8 mouse cellular contexts compared by ENCODE assay signal in the genomic region with DNA sequence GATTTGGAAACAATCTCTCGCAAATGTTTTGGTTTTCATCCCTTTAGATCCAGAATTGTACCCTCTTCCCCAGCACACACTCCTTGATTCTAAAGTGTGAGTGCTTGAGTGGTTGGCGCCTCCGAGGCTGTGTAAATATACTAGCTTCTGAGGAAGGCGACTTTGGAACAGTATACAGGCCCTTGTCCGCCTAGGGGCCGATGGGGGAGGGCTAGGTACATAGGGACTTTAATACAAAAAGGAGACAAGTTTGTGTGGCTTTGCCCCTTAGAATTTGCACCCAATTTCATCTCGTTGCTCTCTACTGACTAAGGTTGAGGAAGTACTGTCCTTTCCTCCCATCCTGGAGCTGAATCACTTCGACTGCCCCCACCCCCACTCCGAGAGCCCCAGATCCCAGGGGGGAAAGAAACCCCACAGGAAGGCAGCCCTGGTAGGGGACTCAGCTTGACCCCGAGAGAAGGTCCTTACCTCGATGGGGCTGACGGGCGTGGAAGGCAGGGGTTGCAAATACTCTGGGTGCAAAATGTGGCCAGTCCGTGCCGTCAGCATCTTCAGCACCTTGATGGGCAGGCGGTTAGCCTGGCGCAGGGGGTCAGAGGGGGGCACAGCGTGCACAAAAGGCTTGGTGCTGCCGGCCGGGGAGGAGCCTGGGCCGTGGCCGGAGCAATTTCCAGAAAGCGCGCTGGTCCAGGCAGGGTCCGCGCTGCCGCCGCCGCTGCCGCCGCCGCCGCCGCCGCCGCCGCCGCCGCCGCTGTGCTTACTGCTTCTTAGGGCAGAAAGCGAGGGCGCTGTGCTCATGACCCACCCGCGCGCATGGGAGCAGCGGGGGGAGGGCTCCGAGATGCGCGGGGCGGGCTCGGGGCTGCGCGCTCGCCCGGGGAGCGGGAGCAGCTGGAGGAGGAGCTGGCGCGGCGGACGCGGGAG. TPM values are rescaled to one million over a fixed set of nuclear protein-coding genes. Genes with fewer than 3 reads are reported as not detected.
DNase-seq lines count a peak whose midpoint lies in the region; ATAC-seq and TF ChIP-seq lines count a peak whose summit lies in the region.

No protein-coding gene starts in this region.

- H3K9me3 ChIP-seq in lung, postnatal 0 days (ENCODE audit: low read length), result no peaks in the 10 kb centered on the region
- H3K9me3 ChIP-seq in stomach, embryonic 14.5 days (ENCODE audit: control insufficient read depth, low read depth, low read length), result no peaks in the 10 kb centered on the region

- no peaks in the 10 kb centered on the region for H3K36me3 ChIP-seq in heart, adult 2 months (ENCODE audit: control insufficient read depth, insufficient read depth, low read length)
- no peaks in the 10 kb centered on the region for H3K36me3 ChIP-seq in lung, postnatal 0 days (ENCODE audit: insufficient read depth, low read length)
- H3K36me3 ChIP-seq in stomach, embryonic 14.5 days (ENCODE audit: control insufficient read depth, insufficient read depth, low read length), result peaks cover 20% of the 10 kb centered on the region

- DNase-seq in layer of hippocampus, postnatal 10 days (ENCODE audit: low spot score in 2 of 2), result peak; percentile 23 to 31
- no peak for DNase-seq in layer of hippocampus, adult 9-10 months (ENCODE audit: low spot score)
- DNase-seq in adrenal gland, postnatal 10 days, result peak; percentile 73
- DNase-seq in heart, adult 2 months, result peak in 1 of 2 experiments; percentile 29
- DNase-seq in kidney, adult 9 months, result peak; percentile 41
- peak; percentile 81 for DNase-seq in lung, postnatal 0 days (ENCODE audit: low spot score)

- H3K4me3 ChIP-seq in heart, adult 2 months, result peak overlapping the region; percentile 88
- H3K4me3 ChIP-seq in lung, postnatal 0 days (ENCODE audit: low read depth, low read length), result peak overlapping the region; percentile 89
- H3K4me3 ChIP-seq in stomach, embryonic 14.5 days (ENCODE audit: low read depth, low read length), result peak overlapping the region; percentile 97

- peak overlapping the region; percentile 73 for H3K9ac ChIP-seq in heart, adult 2 months (ENCODE audit: low read depth, low read length)
- H3K9ac ChIP-seq in lung, postnatal 0 days (replicated peaks; ENCODE audit: low read depth), result peak overlapping the region; percentile 91
- peak overlapping the region; percentile 99 for H3K9ac ChIP-seq in stomach, embryonic 14.5 days (replicated peaks; ENCODE audit: low read depth, low read length)

- peak; percentile 25 for ATAC-seq in lung, postnatal 0 days
- ATAC-seq in stomach, embryonic 14.5 days (ENCODE audit: insufficient number of reproducible peaks, insufficient read depth, low FRiP score, low read depth), result peak; percentile 1; the same call in 1 of the 2 replicates
- no peak for ATAC-seq in megakaryocyte-erythroid progenitor cell, adult 5-6 weeks (replicated peaks; ENCODE audit: low FRiP score, low TSS enrichment, poor library complexity, severe bottlenecking)

- no peak for TF ChIP-seq POLR2A in heart, adult 2 months (IDR thresholded peaks at IDR 0.05; ENCODE audit: insufficient read depth, low read depth, low read length)

- H3K4me1 ChIP-seq in heart, adult 2 months (ENCODE audit: control insufficient read depth, insufficient read depth, low read length), result no peaks in the 10 kb centered on the region; the same call in 1 of the 2 replicates
- peaks cover 14% of the 10 kb centered on the region for H3K4me1 ChIP-seq in lung, postnatal 0 days (ENCODE audit: insufficient read depth, low read depth, low read length)
- peaks cover 12% of the 10 kb centered on the region; the same call in 1 of the 2 replicates for H3K4me1 ChIP-seq in stomach, embryonic 14.5 days (ENCODE audit: control insufficient read depth, insufficient read depth, low read length)

- WGBS in heart, adult 2 months, result under 1% methylated on average over 61 of the region's 61 CpGs
- under 1% methylated on average over 32 of the region's 61 CpGs for WGBS in lung, postnatal 0 days
- WGBS in stomach, embryonic 14.5 days, result under 1% methylated on average over 61 of the region's 61 CpGs

- H3K27me3 ChIP-seq in heart, adult 2 months (ENCODE audit: control insufficient read depth, insufficient read depth, low read length), result peaks cover 13% of the 10 kb centered on the region
- H3K27me3 ChIP-seq in lung, postnatal 0 days (replicated peaks; ENCODE audit: insufficient read depth, low read length), result no peaks in the 10 kb centered on the region
- no peaks in the 10 kb centered on the region for H3K27me3 ChIP-seq in stomach, embryonic 14.5 days (ENCODE audit: control insufficient read depth, insufficient read depth, low read length)

- no peak for TF ChIP-seq EP300 in heart, adult 2 months (IDR thresholded peaks at IDR 0.05; ENCODE audit: insufficient read depth, low read depth, low read length)
- peak; percentile 45 for TF ChIP-seq EP300 in lung, postnatal 0 days (IDR thresholded peaks at IDR 0.05)

- no peak for TF ChIP-seq CTCF in heart, adult 2 months (IDR thresholded peaks at IDR 0.05)
- peak; percentile 29 for TF ChIP-seq CTCF in lung, postnatal 0 days (IDR thresholded peaks at IDR 0.05)

- H3K79me2 ChIP-seq in heart, adult 2 months (replicated peaks; ENCODE audit: control insufficient read depth, insufficient read depth, low read length), result no peaks in the 10 kb centered on the region

- H3K27ac ChIP-seq in heart, adult 2 months, result peak overlapping the region; percentile 92
- peak overlapping the region; percentile 98 for H3K27ac ChIP-seq in lung, postnatal 0 days (ENCODE audit: low read length)
- H3K27ac ChIP-seq in stomach, embryonic 14.5 days (ENCODE audit: low read length), result peak overlapping the region; percentile 100

- intact Hi-C loops in heart, adult 2 months (cut with DNase I), result loop anchor here (1.0 to 10.0 kb wide), 8 partner anchors 50 to 1418 kb away; no protein-coding TSS in a partner anchor

- H3K4me2 ChIP-seq in lung, postnatal 0 days (replicated peaks; ENCODE audit: low read depth, low read length), result peak overlapping the region; percentile 88
- H3K4me2 ChIP-seq in stomach, embryonic 14.5 days (replicated peaks; ENCODE audit: low read depth, low read length), result peak overlapping the region; percentile 91

RNA-seq across cellular contexts. Expression of gene Zfp503, which starts 2.4 kb away (rescaled TPM):
- total RNA-seq in layer of hippocampus, postnatal 10 days (2021), result 1 to 10 TPM; 3.0 TPM
- 10 to 100 TPM; 17.9 to 25.1 TPM for total RNA-seq in adrenal gland, postnatal 10 days (2021)
- total RNA-seq in heart, adult 2 months (2021), result 1 to 10 TPM; 1.4 to 1.5 TPM
- polyA plus RNA-seq in heart, adult 2 months (2012; rRNA removed), result 0.88 and 1.5 TPM in 2 replicates
- 16.7 and 18.6 TPM in 2 replicates for polyA plus RNA-seq in lung, postnatal 0 days (2015; fragmentation: Nextera tagmentation; extraction: Ambion mirVana)
- polyA plus RNA-seq in stomach, embryonic 14.5 days (2014; fragmentation: Nextera tagmentation; extraction: Ambion mirVana), result 15.2 and 17.0 TPM in 2 replicates
- total RNA-seq in megakaryocyte-erythroid progenitor cell, adult 5-6 weeks (2014; fragmentation: Nextera tagmentation), result not detected in 2 replicates
- not detected in 2 replicates for total RNA-seq in megakaryocyte-erythroid progenitor cell, adult 5-6 weeks (2017)

RNA-seq across cellular contexts. Expression of gene Lrmda, which starts 32.5 kb away (rescaled TPM):
- total RNA-seq in layer of hippocampus, postnatal 10 days (2021), result under 1 TPM; 0.57 to 0.62 TPM
- total RNA-seq in adrenal gland, postnatal 10 days (2021), result 1 to 10 TPM; 3.6 to 4.9 TPM
- 1 to 10 TPM; 1.0 to 1.1 TPM for total RNA-seq in heart, adult 2 months (2021)
- polyA plus RNA-seq in heart, adult 2 months (2012; rRNA removed), result 0.43 and 0.44 TPM in 2 replicates
- polyA plus RNA-seq in lung, postnatal 0 days (2015; fragmentation: Nextera tagmentation; extraction: Ambion mirVana), result 0.86 and 1.6 TPM in 2 replicates
- polyA plus RNA-seq in stomach, embryonic 14.5 days (2014; fragmentation: Nextera tagmentation; extraction: Ambion mirVana), result 0.46 and 1.1 TPM in 2 replicates
- 7.8 and 9.6 TPM in 2 replicates for total RNA-seq in megakaryocyte-erythroid progenitor cell, adult 5-6 weeks (2014; fragmentation: Nextera tagmentation)
- 3.4 and 6.4 TPM in 2 replicates for total RNA-seq in megakaryocyte-erythroid progenitor cell, adult 5-6 weeks (2017)

Comparison
In these comparisons a context has a peak if more than half of its experiments do, and no peak if none do; other contexts are left out.
1. RNA of gene Zfp503, which starts 2.4 kb away (total RNA-seq): 17.9 to 25.1 TPM in adrenal gland, postnatal 10 days; 3.0 TPM in layer of hippocampus, postnatal 10 days, 1.4 to 1.5 TPM in heart, adult 2 months and not detected in megakaryocyte-erythroid progenitor cell, adult 5-6 weeks; every median in the first group is over 4 times any median in the second.
2. Peak in every context shown above with its lines, with median percentiles within 50 percentile points of each other: H3K27ac ChIP-seq, H3K4me3 ChIP-seq and H3K9ac ChIP-seq.